In the genomic region with DNA sequence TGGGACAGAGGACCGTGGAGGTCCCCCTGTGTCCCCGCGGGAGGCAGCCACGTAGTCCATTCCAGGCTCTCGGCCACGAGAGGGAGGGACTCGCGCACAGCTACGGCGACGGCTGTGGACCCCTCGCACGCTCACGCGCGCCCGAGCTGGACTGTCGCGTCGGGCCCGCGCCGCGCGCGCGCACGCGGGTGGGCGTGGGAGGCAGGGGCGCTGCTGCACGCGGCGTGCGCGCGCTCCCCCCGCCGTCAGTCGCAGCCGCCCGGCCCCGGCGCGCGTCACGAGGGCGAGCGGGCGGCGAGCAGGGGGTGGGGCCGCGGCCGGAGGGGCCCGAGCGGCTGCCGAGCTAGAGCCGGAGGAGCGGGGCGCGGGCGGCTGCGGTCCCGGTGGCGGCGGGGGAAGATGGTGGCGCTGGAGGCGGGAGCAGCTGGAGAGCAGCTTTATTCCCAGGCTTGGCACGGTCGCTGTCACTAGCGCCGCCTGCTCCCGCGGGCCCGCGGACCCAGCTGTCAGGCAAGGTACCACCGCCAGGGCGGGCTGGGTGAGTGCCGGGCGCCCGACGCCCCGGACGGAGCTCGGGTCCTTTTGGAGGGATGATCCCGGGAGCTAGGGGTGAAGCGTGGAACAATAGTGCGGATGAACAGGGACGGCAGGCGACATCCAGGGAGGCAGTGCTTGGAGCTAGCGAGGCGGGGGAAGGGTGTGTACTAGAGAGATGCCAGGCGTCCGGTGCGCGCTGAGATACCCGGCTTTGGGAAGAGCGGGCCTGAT, we compare ENCODE assay signal across 8 mouse cellular contexts. TPM values are rescaled to one million over a fixed set of nuclear protein-coding genes. Genes with fewer than 3 reads are reported as not detected.
DNase-seq lines count a peak whose midpoint lies in the region; ATAC-seq and TF ChIP-seq lines count a peak whose summit lies in the region.

TSS of gene Apba1 (plus strand) at position 334 of the 768 bp plus-strand sequence.

- H3K9ac ChIP-seq in CH12.LX (ENCODE audit: insufficient read depth, low read depth), result peak within 1 kb of the TSS; percentile 41
- peak within 1 kb of the TSS; percentile 83 for H3K9ac ChIP-seq in forebrain, embryonic 14.5 days (ENCODE audit: low read length)
- peak within 1 kb of the TSS; percentile 85 for H3K9ac ChIP-seq in lung, embryonic 15.5 days

- peaks cover 2% of the 10 kb centered on the region for H3K9me3 ChIP-seq in CH12.LX (replicated peaks; ENCODE audit: low read length)
- H3K9me3 ChIP-seq in forebrain, embryonic 14.5 days (replicated peaks; ENCODE audit: control insufficient read depth, low read length), result no peaks in the 10 kb centered on the region
- no peaks in the 10 kb centered on the region for H3K9me3 ChIP-seq in hindbrain, embryonic 10.5 days
- H3K9me3 ChIP-seq in lung, embryonic 15.5 days, result no peaks in the 10 kb centered on the region

- dilution Hi-C loops in CH12.LX (cut with MboI; ENCODE audit: extremely low pct_ligation_motif_present, extremely low pct_unique_long_range_greater_than_20kb, low sequenced_read_pairs), result no loop called here

- peaks cover 0 to 10% of the 10 kb centered on the region in 2 experiments; a peak in 2 of 4 replicates for H3K4me1 ChIP-seq in CH12.LX (ENCODE audit: control insufficient read depth in 1 of 2, insufficient read depth in 2 of 2)
- H3K4me1 ChIP-seq in forebrain, embryonic 14.5 days (ENCODE audit: control insufficient read depth, insufficient read depth, low read length), result peaks cover 13% of the 10 kb centered on the region
- H3K4me1 ChIP-seq in hindbrain, embryonic 10.5 days (replicated peaks), result peaks cover 28% of the 10 kb centered on the region
- H3K4me1 ChIP-seq in lung, embryonic 15.5 days, result peaks cover 20% of the 10 kb centered on the region

- H3K27me3 ChIP-seq in CH12.LX (replicated peaks), result no peaks in the 10 kb centered on the region
- no peaks in the 10 kb centered on the region for H3K27me3 ChIP-seq in forebrain, embryonic 14.5 days (replicated peaks; ENCODE audit: control insufficient read depth, insufficient read depth, low read length)
- H3K27me3 ChIP-seq in hindbrain, embryonic 10.5 days (ENCODE audit: insufficient read depth, poor library complexity, severe bottlenecking), result peaks cover 40% of the 10 kb centered on the region
- H3K27me3 ChIP-seq in lung, embryonic 15.5 days, result peaks cover 22% of the 10 kb centered on the region

- peak; percentile 27 for DNase-seq in CH12.LX (ENCODE audit: extremely low read depth)
- peak; percentile 32 to 43 for DNase-seq in adrenal gland, postnatal 4 days (ENCODE audit: low spot score in 2 of 2)
- peak; percentile 89 for DNase-seq in forebrain, embryonic 14.5 days (ENCODE audit: low spot score)
- peak; percentile 78 for DNase-seq in hindbrain, embryonic 10.5 days (ENCODE audit: low spot score)
- DNase-seq in layer of hippocampus, postnatal 10 days (ENCODE audit: low spot score in 2 of 2), result peak; percentile 80 to 86
- DNase-seq in testis, postnatal 14 days (ENCODE audit: low spot score), result peak; percentile 18

- H3K36me3 ChIP-seq in CH12.LX (replicated peaks in 1 of 2; ENCODE audit: control insufficient read depth in 1 of 2, insufficient read depth in 1 of 2, low read length in 1 of 2), result no peaks in the 10 kb centered on the region
- H3K36me3 ChIP-seq in forebrain, embryonic 14.5 days (ENCODE audit: control insufficient read depth, insufficient read depth, low read length), result no peaks in the 10 kb centered on the region
- no peaks in the 10 kb centered on the region for H3K36me3 ChIP-seq in hindbrain, embryonic 10.5 days
- H3K36me3 ChIP-seq in lung, embryonic 15.5 days, result no peaks in the 10 kb centered on the region

- in situ Hi-C loops in CH12.LX (cut with MboI; ENCODE audit: low pct_ligation_motif_present, low pct_unique_long_range_greater_than_20kb, low sequenced_read_pairs), result no loop called here

- H3K4me2 ChIP-seq in CH12.LX (ENCODE audit: insufficient read depth, low read depth, poor library complexity, severe bottlenecking), result peak within 1 kb of the TSS; percentile 82
- peak within 1 kb of the TSS; percentile 67 for H3K4me2 ChIP-seq in forebrain, embryonic 14.5 days (ENCODE audit: low read length)
- peak within 1 kb of the TSS; percentile 97 for H3K4me2 ChIP-seq in lung, embryonic 15.5 days

- TF ChIP-seq EP300 in CH12.LX (IDR thresholded peaks at IDR 0.05; ENCODE audit: low read length), result no peak

- no peak within 1 kb of the TSS for H3K27ac ChIP-seq in CH12.LX (ENCODE audit: insufficient read depth, low read depth)
- H3K27ac ChIP-seq in forebrain, embryonic 14.5 days (ENCODE audit: low read depth, low read length), result peak within 1 kb of the TSS; percentile 96
- H3K27ac ChIP-seq in hindbrain, embryonic 10.5 days, result peak within 1 kb of the TSS; percentile 94
- peak within 1 kb of the TSS; percentile 74 for H3K27ac ChIP-seq in lung, embryonic 15.5 days

- H3K79me2 ChIP-seq in CH12.LX (replicated peaks; ENCODE audit: control insufficient read depth, extremely low read depth, insufficient read depth, poor library complexity, severe bottlenecking), result no peaks in the 10 kb centered on the region

- no peak for TF ChIP-seq RAD21 in CH12.LX (IDR thresholded peaks at IDR 0.05; ENCODE audit: low read depth, low read length)

- TF ChIP-seq CTCF in CH12.LX (conservative IDR thresholded peaks at IDR 0.05 in 1 of 2, IDR thresholded peaks at IDR 0.05 in 1 of 2; ENCODE audit: low read depth in 2 of 2, low read length in 2 of 2), result no peak

- WGBS in forebrain, embryonic 14.5 days, result under 1% methylated on average over 81 of the region's 98 CpGs
- 2% methylated on average over 87 of the region's 98 CpGs for WGBS in hindbrain, embryonic 10.5 days
- under 1% methylated on average over 76 of the region's 98 CpGs for WGBS in lung, embryonic 15.5 days

- peak within 1 kb of the TSS; percentile 54 to 83 (median 76) for H3K4me3 ChIP-seq in CH12.LX (replicated peaks in 1 of 3; ENCODE audit: low read depth in 2 of 3, low read length in 2 of 3, poor library complexity in 1 of 3)
- H3K4me3 ChIP-seq in forebrain, embryonic 14.5 days (ENCODE audit: low read depth, low read length), result peak within 1 kb of the TSS; percentile 68
- H3K4me3 ChIP-seq in hindbrain, embryonic 10.5 days, result peak within 1 kb of the TSS; percentile 77
- peak within 1 kb of the TSS; percentile 77 for H3K4me3 ChIP-seq in lung, embryonic 15.5 days

- ATAC-seq in forebrain, embryonic 14.5 days, result peak; percentile 87
- ATAC-seq in lung, embryonic 15.5 days (ENCODE audit: borderline replicate concordance, extremely low read depth, low FRiP score, low TSS enrichment), result peak; percentile 81
- peak; percentile 30; the same call in 1 of the 2 replicates for ATAC-seq in neutrophil, adult 5-6 weeks (ENCODE audit: extremely low read depth, insufficient number of reproducible peaks, low FRiP score, poor library complexity, severe bottlenecking)

- TF ChIP-seq POLR2A in CH12.LX (IDR thresholded peaks at IDR 0.05; ENCODE audit: low read depth, low read length), result no peak

TF ChIP-seq in CH12.LX, 34 proteins besides CTCF, POLR2A, EP300 and RAD21:
- TF ChIP-seq USF2 (conservative IDR thresholded peaks at IDR 0.05; ENCODE audit: low read depth, low read length) (no peak), ZKSCAN1 (IDR thresholded peaks at IDR 0.05; ENCODE audit: borderline replicate concordance, low read depth, low read length) (no peak), CHD2 (IDR thresholded peaks at IDR 0.05; ENCODE audit: low read length) (no peak), MAFK (IDR thresholded peaks at IDR 0.05; ENCODE audit: insufficient replicate concordance, low read length) (no peak), UBTF (IDR thresholded peaks at IDR 0.05; ENCODE audit: low read depth, low read length) (no peak), NRF1 (IDR thresholded peaks at IDR 0.05; ENCODE audit: low read depth, low read length) (0 out of 2 replicates have a peak, but pooled peaks have one; percentile 29), POLR2AphosphoS2 (IDR thresholded peaks at IDR 0.05; ENCODE audit: low read depth, low read length) (no peak), MAZ (IDR thresholded peaks at IDR 0.05; ENCODE audit: low read depth, low read length) (no peak), MXI1 (IDR thresholded peaks at IDR 0.05; ENCODE audit: low read depth, low read length) (peak; percentile 51; the same call in 1 of the 2 replicates)

RNA-seq across cellular contexts. Expression of gene Apba1, which starts in this region (rescaled TPM):
- total RNA-seq in CH12.LX (2012; rRNA removed) (0.08 and 0.21 TPM in 2 replicates), CH12.LX (2014; rRNA removed) (0.09 and 0.19 TPM in 2 replicates)
- polyA plus RNA-seq in CH12.LX (2012; ENCODE audit: insufficient read length, low read depth), result 0.24 and 0.25 TPM in 2 replicates
- 10 to 100 TPM; 11.3 to 14.7 TPM for total RNA-seq in adrenal gland, postnatal 4 days (2021)
- polyA plus RNA-seq in forebrain, embryonic 14.5 days (2014; fragmentation: Nextera tagmentation; extraction: Ambion mirVana), result 5.1 and 5.8 TPM in 2 replicates
- polyA plus RNA-seq in hindbrain, embryonic 10.5 days (2016; fragmentation: Nextera tagmentation; extraction: Ambion mirVana), result 0.54 and 1.9 TPM in 2 replicates
- total RNA-seq in layer of hippocampus, postnatal 10 days (2021), result 100 to 1,000 TPM; 214 to 218 TPM
- polyA plus RNA-seq in lung, embryonic 15.5 days (2015; fragmentation: Nextera tagmentation; extraction: Ambion mirVana), result 0.21 and 0.37 TPM in 2 replicates
- total RNA-seq in neutrophil, adult 5-6 weeks (2017), result 1.5 and 1.6 TPM in 2 replicates

Comparison
In these comparisons a context has a peak if more than half of its experiments do, and no peak if none do; other contexts are left out.
1. RNA of gene Apba1 (total RNA-seq): 214 to 218 TPM in layer of hippocampus, postnatal 10 days; 11.3 to 14.7 TPM in adrenal gland, postnatal 4 days, 1.5 to 1.6 TPM in neutrophil, adult 5-6 weeks and 0.08 to 0.21 TPM in CH12.LX; every median in the first group is over 10 times any median in the second.
2. Peak in DNase-seq, H3K4me3 ChIP-seq, H3K9ac ChIP-seq and H3K4me2 ChIP-seq in CH12.LX; RNA of the gene not detected or under 1 TPM.
3. Peak in ATAC-seq, H3K4me3 ChIP-seq, H3K27ac ChIP-seq, H3K9ac ChIP-seq and H3K4me2 ChIP-seq in lung, embryonic 15.5 days; RNA of the gene not detected or under 1 TPM.
4. DNase-seq: peak in every context shown above with its lines; median percentile 89 in forebrain, embryonic 14.5 days; 83 in layer of hippocampus, postnatal 10 days; 78 in hindbrain, embryonic 10.5 days; 38 in adrenal gland, postnatal 4 days; 27 in CH12.LX; 18 in testis, postnatal 14 days.
5. ATAC-seq: peak in every context shown above with its lines; median percentile 87 in forebrain, embryonic 14.5 days; 81 in lung, embryonic 15.5 days; 30 in neutrophil, adult 5-6 weeks.
6. Peak in every context shown above with its lines, with median percentiles within 50 percentile points of each other: H3K4me2 ChIP-seq, H3K4me3 ChIP-seq and H3K9ac ChIP-seq.